Mouse (Mus musculus) brain, adult 2 months (tissue): ENCODE measurements around the gene Pitpna.

Experiments
- DNase-seq: peaks from one replicate; pipeline ENCODE4 v3.0.0; 2011; ENCODE audit warnings: low read depth, low spot score

The Pitpna gene

GRCm38 (mm10) chr11:75657841-75658240, 69.9 kb downstream of the Pitpna start:
- no peak for DNase-seq

DNA sequence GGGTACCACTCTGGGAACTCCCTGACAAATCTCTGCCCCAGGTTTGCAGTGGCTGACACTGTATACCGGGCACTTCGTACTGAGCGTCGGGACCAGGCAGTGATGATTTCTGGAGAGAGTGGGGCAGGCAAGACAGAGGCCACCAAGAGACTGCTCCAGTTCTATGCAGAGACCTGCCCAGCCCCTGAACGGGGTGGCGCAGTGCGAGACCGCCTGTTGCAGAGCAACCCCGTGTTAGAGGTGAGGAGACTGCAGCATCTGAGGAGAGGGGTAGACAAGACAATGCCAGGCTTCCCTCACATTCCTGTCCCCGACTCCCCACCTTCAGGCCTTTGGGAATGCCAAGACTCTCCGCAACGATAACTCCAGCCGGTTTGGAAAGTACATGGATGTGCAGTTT, 70.4 kb downstream of the Pitpna start:
- no peak for DNase-seq

- DNase-seq: peak; percentile 42
Measured at GRCm38 (mm10) chr11:75658996-75659750, 71.3 kb downstream of the Pitpna start.

- DNase-seq: no peak
Measured at GRCm38 (mm10) chr11:75660081-75660590, 72.2 kb downstream of the Pitpna start.

DNA sequence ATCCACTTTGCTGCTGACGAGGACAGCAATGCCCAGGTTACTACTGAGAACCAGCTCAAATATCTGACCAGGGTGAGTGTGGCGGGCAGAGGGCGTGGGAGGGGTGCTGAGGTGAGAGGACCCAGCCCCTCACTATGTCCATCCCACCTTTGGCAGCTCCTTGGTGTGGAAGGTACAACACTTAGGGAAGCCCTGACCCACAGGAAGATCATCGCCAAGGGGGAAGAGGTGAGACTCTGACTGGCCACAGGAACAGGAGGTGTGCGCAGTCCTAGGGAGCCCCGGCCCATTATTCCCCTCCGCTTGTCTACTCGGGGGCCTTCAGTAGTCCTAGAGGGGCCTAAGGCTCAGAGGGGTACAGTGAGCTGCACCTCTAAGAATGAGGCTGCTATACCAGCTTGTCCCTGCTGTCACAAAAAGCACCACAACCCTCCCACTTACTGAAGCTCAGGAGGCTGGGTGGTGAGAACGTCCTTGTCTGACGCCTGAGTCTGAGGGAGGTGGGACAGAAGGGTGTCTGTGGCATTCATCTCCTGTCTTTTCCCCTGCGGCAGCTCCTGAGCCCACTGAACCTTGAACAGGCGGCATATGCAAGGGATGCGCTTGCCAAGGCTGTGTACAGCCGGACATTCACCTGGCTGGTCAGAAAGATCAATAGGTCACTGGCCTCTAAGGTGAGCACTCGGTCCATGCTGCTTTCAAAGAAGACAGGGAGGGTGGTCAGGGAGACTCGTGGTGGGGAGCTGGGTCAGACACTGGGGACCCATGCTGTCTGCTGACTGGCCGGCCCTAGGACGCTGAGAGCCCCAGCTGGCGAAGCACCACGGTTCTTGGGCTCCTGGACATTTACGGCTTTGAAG, 73.3 kb downstream of the Pitpna start:
- peak; percentile 57 for DNase-seq

DNA sequence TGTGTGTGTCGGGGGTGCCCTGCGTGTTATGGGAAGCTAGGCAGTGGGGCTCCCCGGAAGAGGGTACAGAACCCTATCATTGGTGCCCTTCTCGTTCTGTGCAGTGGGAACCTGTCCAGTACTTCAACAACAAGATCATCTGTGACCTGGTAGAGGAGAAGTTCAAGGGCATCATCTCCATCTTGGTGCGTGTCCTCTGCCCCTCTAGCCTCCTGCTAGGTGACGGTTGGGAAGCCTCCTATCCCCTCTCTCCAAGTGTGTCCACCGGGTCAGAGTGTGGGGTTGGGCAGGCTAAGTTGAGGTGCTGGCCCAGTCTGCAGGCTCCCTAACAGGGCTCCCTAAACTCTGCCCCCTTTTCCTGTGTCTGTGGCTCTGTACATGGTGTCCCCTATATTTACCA, 74.2 kb downstream of the Pitpna start:
- DNase-seq: no peak

GRCm38 (mm10) chr11:75666296-75666695, 78.4 kb downstream of the Pitpna start:
- no peak for DNase-seq

GRCm38 (mm10) chr11:75668621-75669020, 80.7 kb downstream of the Pitpna start:
- no peak for DNase-seq

- no peak for DNase-seq
Measured at GRCm38 (mm10) chr11:75669176-75669852, 81.4 kb downstream of the Pitpna start.

- no peak for DNase-seq
Measured at GRCm38 (mm10) chr11:75669853-75670200, 81.9 kb downstream of the Pitpna start.

GRCm38 (mm10) chr11:75671426-75672180, 83.7 kb downstream of the Pitpna start:
- DNase-seq: no peak

DNA sequence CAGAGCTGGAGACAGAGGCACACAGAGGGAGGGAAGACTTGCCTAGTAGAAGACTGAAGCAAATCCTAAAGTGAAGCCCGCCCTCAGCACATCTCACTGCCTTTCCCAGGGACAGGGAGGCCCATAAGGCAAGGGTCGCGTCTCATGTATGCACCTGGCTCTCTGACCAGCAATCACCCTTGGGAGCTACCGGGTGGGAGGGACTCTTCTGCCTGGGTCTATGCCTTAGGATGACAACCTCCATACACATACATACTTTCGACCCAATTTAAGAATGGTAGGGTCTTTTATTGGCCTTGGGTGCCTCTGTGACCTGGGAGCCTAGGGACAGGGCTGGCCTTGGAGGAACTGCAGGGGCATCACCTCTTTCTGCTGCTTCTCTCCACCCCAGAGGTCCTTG, 85.5 kb downstream of the Pitpna start:
- no peak for DNase-seq

GRCm38 (mm10) chr11:75674875-75675274, 87.0 kb downstream of the Pitpna start:
- DNase-seq: no peak

- DNase-seq: peak; percentile 29
Measured at GRCm38 (mm10) chr11:75677881-75678746, 90.2 kb downstream of the Pitpna start.
